In the genomic region with DNA sequence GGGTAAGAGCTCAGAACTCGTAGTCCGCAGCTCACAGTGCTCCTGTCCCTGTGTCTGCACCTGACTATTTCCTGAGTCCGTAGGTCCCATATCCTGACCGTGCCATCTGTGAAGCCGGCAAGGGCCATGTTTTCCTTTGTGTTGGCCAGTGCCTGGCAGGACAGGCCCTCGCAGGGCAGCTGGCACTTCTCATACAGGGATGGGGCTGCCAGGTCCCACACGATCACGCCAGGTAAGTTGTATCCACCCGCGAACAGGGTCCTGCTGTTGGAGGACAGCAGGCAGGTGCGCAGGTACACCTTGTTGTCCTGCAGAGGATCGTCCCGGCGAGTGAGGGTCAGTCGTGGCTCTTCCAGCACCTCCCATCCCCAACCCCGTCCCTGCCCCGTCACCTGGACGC, we compare ENCODE assay signal across 18 mouse cellular contexts. TPM values are rescaled to one million over a fixed set of nuclear protein-coding genes. Genes with fewer than 3 reads are reported as not detected.
DNase-seq lines count a peak whose midpoint lies in the region; ATAC-seq lines count a peak whose summit lies in the region.
"Had no signal": no experiment of that assay in that cellular context is flagged by ENCODE, and none has a peak within 500 bp of the region (broad histone marks: within the 10 kb centered on the region; RNA-seq: fewer than 3 reads in every experiment).

No protein-coding gene starts in this region.

- H3K9me3 ChIP-seq in megakaryocyte, embryonic 14.5 days = no peaks in the 10 kb centered on the region
- H3K9me3 ChIP-seq: embryonic facial prominence, embryonic 13.5 days; forebrain, embryonic 12.5 days; G1E; heart, embryonic 12.5 days; hindbrain, embryonic 10.5 days; intestine, embryonic 15.5 days had no signal

- intact Hi-C loops in left cerebral cortex, postnatal 25 days (cut with DNase I) = no loop called here

- peaks cover 52% of the 10 kb centered on the region for H3K4me1 ChIP-seq in megakaryocyte, embryonic 14.5 days

- no peak for ATAC-seq in megakaryocyte, adult 5-6 weeks (ENCODE audit: poor library complexity, severe bottlenecking)
- ATAC-seq: forebrain, embryonic 16.5 days; intestine, embryonic 15.5 days had no signal

- peak; percentile 84 for DNase-seq in cerebellum, adult 11-12 months
- peak; percentile 80 for DNase-seq in cerebellum, adult 9-10 months
- no peak for DNase-seq in left cerebral cortex, adult 9 months (ENCODE audit: low spot score in 2 of 2)
- DNase-seq in testis, postnatal 14 days (ENCODE audit: low spot score) = no peak
- DNase-seq in left cerebral cortex, postnatal 25 days (ENCODE audit: low spot score in 2 of 2) = no peak
- DNase-seq: adrenal gland, postnatal 14 days; gastrocnemius, postnatal 10 days; heart, adult 2 months; kidney, adult 18-20 months had no signal

- H3K27me3 ChIP-seq in megakaryocyte, embryonic 14.5 days (replicated peaks) = peaks cover 15% of the 10 kb centered on the region
- H3K27me3 ChIP-seq: intestine, embryonic 15.5 days had no signal

- peaks cover 71% of the 10 kb centered on the region for H3K36me3 ChIP-seq in megakaryocyte, embryonic 14.5 days (replicated peaks; ENCODE audit: low read length)
- H3K36me3 ChIP-seq: forebrain, embryonic 12.5 days; hindbrain, embryonic 10.5 days; intestine, embryonic 15.5 days had no signal

- H3K4me3 ChIP-seq in megakaryocyte, embryonic 14.5 days (replicated peaks) = peak overlapping the region; percentile 20
- H3K4me3 ChIP-seq: embryonic facial prominence, embryonic 13.5 days; forebrain, embryonic 12.5 days; heart, adult 2 months; heart, embryonic 12.5 days; hindbrain, embryonic 10.5 days; intestine, embryonic 15.5 days had no signal

RNA-seq across cellular contexts. Expression of gene Tle6, which starts 6.9 kb away (rescaled TPM):
- polyA plus RNA-seq in megakaryocyte, embryonic 14.5 days (2012; ENCODE audit: insufficient read depth, low replicate concordance) = 69.5 and 166 TPM in 2 replicates
- total RNA-seq in megakaryocyte, adult 5-6 weeks (2015) = 1.9 and 8.9 TPM in 2 replicates
- 6.5 and 11.4 TPM in 2 replicates for total RNA-seq in megakaryocyte, adult 5-6 weeks (2017)
- 1 to 10 TPM; 4.2 to 5.8 TPM for total RNA-seq in left cerebral cortex, postnatal 25 days (2021)

RNA-seq across cellular contexts. Expression of gene BC025920, which starts 12.1 kb away (rescaled TPM):
- not detected in 2 replicates for polyA plus RNA-seq in megakaryocyte, embryonic 14.5 days (2012; ENCODE audit: insufficient read depth, low replicate concordance)
- 1.7 and 2.0 TPM in 2 replicates for total RNA-seq in megakaryocyte, adult 5-6 weeks (2015)
- 2.3 and 2.4 TPM in 2 replicates for total RNA-seq in megakaryocyte, adult 5-6 weeks (2017)
- total RNA-seq in left cerebral cortex, postnatal 25 days (2021) = 1 to 10 TPM; 3.1 to 3.8 TPM

RNA-seq across cellular contexts. Expression of gene Tle2, which starts 19.6 kb away (rescaled TPM):
- 18.9 and 34.3 TPM in 2 replicates for polyA plus RNA-seq in megakaryocyte, embryonic 14.5 days (2012; ENCODE audit: insufficient read depth, low replicate concordance)
- total RNA-seq in megakaryocyte, adult 5-6 weeks (2015) = 1.1 and 3.3 TPM in 2 replicates
- total RNA-seq in megakaryocyte, adult 5-6 weeks (2017) = 0.51 and 1.8 TPM in 2 replicates
- total RNA-seq in left cerebral cortex, postnatal 25 days (2021) = 10 to 100 TPM; 28.8 to 30.3 TPM

RNA-seq across cellular contexts. Expression of gene Sirt6, which starts 33.7 kb away (rescaled TPM):
- polyA plus RNA-seq in megakaryocyte, embryonic 14.5 days (2012; ENCODE audit: insufficient read depth, low replicate concordance) = 121 and 174 TPM in 2 replicates
- total RNA-seq in megakaryocyte, adult 5-6 weeks (2015) = 6.3 and 8.0 TPM in 2 replicates
- 2.5 and 6.4 TPM in 2 replicates for total RNA-seq in megakaryocyte, adult 5-6 weeks (2017)
- total RNA-seq in left cerebral cortex, postnatal 25 days (2021) = 10 to 100 TPM; 22.1 to 25.3 TPM

RNA-seq across cellular contexts. Expression of gene Ankrd24, which starts 34.4 kb away (rescaled TPM):
- 13.7 and 17.3 TPM in 2 replicates for polyA plus RNA-seq in megakaryocyte, embryonic 14.5 days (2012; ENCODE audit: insufficient read depth, low replicate concordance)
- total RNA-seq in megakaryocyte, adult 5-6 weeks (2015) = 1.0 and 1.1 TPM in 2 replicates
- 1.7 and 1.8 TPM in 2 replicates for total RNA-seq in megakaryocyte, adult 5-6 weeks (2017)
- total RNA-seq in left cerebral cortex, postnatal 25 days (2021) = 10 to 100 TPM; 35.9 to 36.7 TPM

Comparison
In these comparisons a context has a peak if more than half of its experiments do, and no peak if none do; other contexts are left out.
1. DNase-seq: peak in cerebellum, adult 11-12 months (single experiment) and cerebellum, adult 9-10 months (single experiment); none in left cerebral cortex, adult 9 months (0 of 2), testis, postnatal 14 days (single experiment) and left cerebral cortex, postnatal 25 days (0 of 2).
2. RNA of gene Tle2, which starts 19.6 kb away (total RNA-seq): 28.8 to 30.3 TPM in left cerebral cortex, postnatal 25 days; 0.51 to 3.3 TPM in megakaryocyte, adult 5-6 weeks; every median in the first group is over 4 times any median in the second.